Mouse (Mus musculus) liver (tissue): ENCODE results near the gene Lonp1.

Source experiments
- DNase-seq: peaks from one replicate; pipeline ENCODE4 v3.0.0-alpha.2; 2020; ENCODE audit warnings: mixed read lengths

The Lonp1 gene

GRCm38 (mm10) chr17:56585171-56585821 lies 41.4 kb downstream of the Lonp1 start:
- peak; percentile 67 for DNase-seq

- peak; percentile 98 for DNase-seq
Measured at GRCm38 (mm10) chr17:56584257-56585130, 42.2 kb downstream of the Lonp1 start, which contains the start of the genes Safb2 and Safb. Gene Safb2 (minus strand): TSS chr17:56584585. Gene Safb (plus strand): TSS chr17:56584825.

- no peak for DNase-seq
Measured at GRCm38 (mm10) chr17:56583611-56584256, 43.0 kb downstream of the Lonp1 start.

- no peak for DNase-seq
Measured at GRCm38 (mm10) chr17:56583071-56583470, 43.6 kb downstream of the Lonp1 start.

- DNase-seq = no peak
Measured at GRCm38 (mm10) chr17:56572939-56573338, 53.7 kb downstream of the Lonp1 start.

GRCm38 (mm10) chr17:56572154-56572553 lies 54.5 kb downstream of the Lonp1 start:
- no peak for DNase-seq

- DNase-seq = no peak
Measured at GRCm38 (mm10) chr17:56570287-56570686, 56.4 kb downstream of the Lonp1 start.

- DNase-seq = no peak
Measured at GRCm38 (mm10) chr17:56567370-56567769, 59.3 kb downstream of the Lonp1 start.

- no peak for DNase-seq
Measured at GRCm38 (mm10) chr17:56566918-56567317, 59.8 kb downstream of the Lonp1 start.

- DNase-seq = no peak
Measured at GRCm38 (mm10) chr17:56566293-56566692, 60.4 kb downstream of the Lonp1 start.
